ENCODE assay signal across 8 mouse cellular contexts in the genomic region with DNA sequence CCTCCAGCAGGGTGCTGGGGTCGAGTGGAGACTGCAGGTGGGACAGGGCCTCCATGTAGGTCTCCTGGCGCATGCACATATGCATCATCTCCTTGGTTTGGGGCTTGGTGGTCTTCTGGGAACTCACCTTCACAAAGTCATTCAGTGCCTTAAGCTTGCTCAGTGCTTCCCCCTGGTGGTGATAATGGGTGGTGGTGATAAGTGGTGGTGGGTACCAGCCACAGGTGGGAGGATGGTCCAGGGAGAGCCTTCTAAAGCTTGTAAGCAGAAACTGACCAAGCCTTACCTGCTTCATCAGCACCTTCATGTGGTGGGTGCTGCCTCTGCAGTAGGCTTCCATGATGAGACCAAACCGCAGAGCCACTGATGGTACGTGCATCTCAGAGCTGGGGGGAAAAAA. TPM values are rescaled to one million over a fixed set of nuclear protein-coding genes. Genes with fewer than 3 reads are reported as not detected.
DNase-seq lines count a peak whose midpoint lies in the region; ATAC-seq and TF ChIP-seq lines count a peak whose summit lies in the region.

No protein-coding gene starts in this region.

- no peak for TF ChIP-seq POLR2A in ES-Bruce4 (IDR thresholded peaks at IDR 0.05; ENCODE audit: insufficient read depth, low read length)

- no peak overlapping the region for H3K4me3 ChIP-seq in ES-Bruce4 (ENCODE audit: low read depth, low read length)
- no peak overlapping the region for H3K4me3 ChIP-seq in embryonic facial prominence, embryonic 10.5 days

- intact Hi-C loops in heart, postnatal 25 days (cut with DNase I) = loop anchor here (2.0 to 10.0 kb wide), 2 partner anchors 21 to 331 kb away; no protein-coding TSS in a partner anchor

- peaks cover 4% of the 10 kb centered on the region for H3K4me1 ChIP-seq in ES-Bruce4 (ENCODE audit: control insufficient read depth, insufficient read depth, low read length)
- H3K4me1 ChIP-seq in embryonic facial prominence, embryonic 10.5 days = 0 out of 2 replicates have a peak, but pooled peaks cover 2% of the 10 kb centered on the region

- no peaks in the 10 kb centered on the region for H3K36me3 ChIP-seq in ES-Bruce4 (ENCODE audit: control insufficient read depth, insufficient read depth, low read length, poor library complexity, severe bottlenecking)
- peaks cover 67% of the 10 kb centered on the region for H3K36me3 ChIP-seq in embryonic facial prominence, embryonic 10.5 days (replicated peaks)

- H3K9me3 ChIP-seq in ES-Bruce4 (replicated peaks; ENCODE audit: control insufficient read depth, insufficient read depth, low read length, poor library complexity, severe bottlenecking) = no peaks in the 10 kb centered on the region
- H3K9me3 ChIP-seq in embryonic facial prominence, embryonic 10.5 days = 0 out of 2 replicates have a peak, but pooled peaks cover 2% of the 10 kb centered on the region

- no peaks in the 10 kb centered on the region for H3K27me3 ChIP-seq in ES-Bruce4 (ENCODE audit: control insufficient read depth, insufficient read depth, low read length, poor library complexity, severe bottlenecking)
- no peaks in the 10 kb centered on the region for H3K27me3 ChIP-seq in embryonic facial prominence, embryonic 10.5 days (replicated peaks; ENCODE audit: low read depth, poor library complexity, severe bottlenecking)

- DNase-seq in heart, postnatal 4 days = peak; percentile 45
- DNase-seq in heart, postnatal 25 days (ENCODE audit: low spot score) = no peak
- peak; percentile 44 for DNase-seq in 3T3-L1 (ENCODE audit: low read depth, low spot score)
- DNase-seq in embryonic facial prominence, embryonic 10.5 days (ENCODE audit: low spot score) = peak; percentile 41
- peak; percentile 50 to 61 for DNase-seq in natural killer cell, adult 2 months (ENCODE audit: low spot score in 2 of 2)
- no peak for DNase-seq in left cerebral cortex, adult 11 months (ENCODE audit: low spot score)

- WGBS in embryonic facial prominence, embryonic 10.5 days = 94% methylated on average over 4 of the region's 4 CpGs

- H3K9ac ChIP-seq in ES-Bruce4 (ENCODE audit: low read depth, poor library complexity, severe bottlenecking) = no peak overlapping the region

- ATAC-seq in activated CD4-positive, CD25-positive, alpha-beta regulatory T cell, adult 4 months = no peak

- TF ChIP-seq CTCF in ES-Bruce4 (IDR thresholded peaks at IDR 0.05; ENCODE audit: low read depth, low read length) = peak; percentile 81

- no peak for TF ChIP-seq EP300 in ES-Bruce4 (IDR thresholded peaks at IDR 0.05; ENCODE audit: insufficient read depth, low read depth, low read length)

- no peak overlapping the region for H3K27ac ChIP-seq in ES-Bruce4 (ENCODE audit: insufficient read depth, low read length)
- H3K27ac ChIP-seq in embryonic facial prominence, embryonic 10.5 days (replicated peaks) = no peak overlapping the region

RNA-seq across cellular contexts. Expression of gene Pik3cd, which starts 48.1 kb away (rescaled TPM):
- total RNA-seq in heart, postnatal 4 days (2021) = 1 to 10 TPM; 3.1 to 4.5 TPM
- total RNA-seq in heart, postnatal 25 days (2021) = 1 to 10 TPM; 4.0 to 4.3 TPM
- polyA plus RNA-seq in ES-Bruce4 (2011; ENCODE audit: insufficient read depth, insufficient read length, low read depth, missing spikeins) = 13.3 and 13.5 TPM in 2 replicates
- polyA plus RNA-seq in embryonic facial prominence, embryonic 10.5 days (2016; fragmentation: Nextera tagmentation; extraction: Ambion mirVana) = 6.1 and 6.3 TPM in 2 replicates
- 100 to 1,000 TPM in 1 of 2 experiments, 10 to 100 TPM in 1; 80.6 to 129 TPM for polyA plus RNA-seq in activated CD4-positive, CD25-positive, alpha-beta regulatory T cell, adult 4 months (2017; shearing (Covaris generic))

Comparison
In these comparisons a context has a peak if more than half of its experiments do, and no peak if none do; other contexts are left out.
1. DNase-seq: peak in heart, postnatal 4 days (single experiment), 3T3-L1 (single experiment), embryonic facial prominence, embryonic 10.5 days (single experiment) and natural killer cell, adult 2 months (2 of 2); none in heart, postnatal 25 days (single experiment) and left cerebral cortex, adult 11 months (single experiment).